Mouse (Mus musculus): ENCODE measurements around the gene Arhgap44. TPM values are rescaled to one million over a fixed set of nuclear protein-coding genes. Genes with fewer than 3 reads are reported as not detected.

Gene Arhgap44
- total RNA-seq, 2 experiments from 2014 or later: not detected

GRCm38 (mm10) chr11:65016754-65017153 is 146.0 kb downstream of the Arhgap44 start:
- no peak for ATAC-seq (replicated peaks; ENCODE audit: poor library complexity)

DNA sequence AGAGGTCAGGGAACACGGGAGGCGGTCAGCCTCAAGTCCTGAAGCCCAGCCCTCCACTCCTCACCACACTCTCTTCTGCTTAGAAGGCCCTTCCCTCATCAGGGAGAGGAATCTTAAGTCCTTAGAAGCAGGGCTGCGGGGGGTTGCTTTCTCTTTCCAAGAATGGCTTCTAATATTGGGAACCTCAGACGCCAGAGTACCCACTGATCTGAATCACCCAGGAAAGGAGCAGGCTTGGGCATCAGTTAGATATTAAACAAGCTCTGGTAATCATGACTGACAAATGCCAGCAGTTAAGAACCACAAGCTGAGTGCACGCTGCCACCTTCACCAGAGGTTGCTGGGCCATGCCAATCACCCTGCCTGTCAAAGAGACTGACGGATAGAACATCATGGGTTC is 148.9 kb downstream of the Arhgap44 start:
- no peak for ATAC-seq (replicated peaks; ENCODE audit: poor library complexity)

DNA sequence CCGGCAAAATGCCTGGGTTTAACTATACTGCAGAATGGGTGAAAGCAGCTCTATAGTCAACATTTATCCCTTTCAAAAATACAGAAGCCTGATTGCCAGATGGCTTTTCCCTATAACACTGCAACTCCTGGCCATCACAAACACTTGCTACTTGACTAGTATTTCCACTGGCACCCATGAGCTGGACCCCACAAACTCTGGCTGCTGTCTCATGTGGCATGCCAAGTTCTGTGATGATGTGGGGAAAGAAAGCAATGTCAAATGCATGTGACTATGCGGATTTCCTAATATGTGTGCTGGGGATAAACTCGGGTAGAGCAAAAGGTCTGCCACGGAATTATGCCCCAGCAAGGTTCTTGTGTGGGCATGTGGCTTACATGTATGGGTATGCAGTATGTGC is 156.7 kb downstream of the Arhgap44 start:
- no peak for ATAC-seq (replicated peaks; ENCODE audit: poor library complexity)

GRCm38 (mm10) chr11:65004836-65005235 is 157.9 kb downstream of the Arhgap44 start:
- ATAC-seq (replicated peaks; ENCODE audit: poor library complexity): no peak

- ATAC-seq (replicated peaks; ENCODE audit: poor library complexity): no peak
These were observed 159.2 kb downstream of the Arhgap44 start for GRCm38 (mm10) chr11:65003611-65004010.

DNA sequence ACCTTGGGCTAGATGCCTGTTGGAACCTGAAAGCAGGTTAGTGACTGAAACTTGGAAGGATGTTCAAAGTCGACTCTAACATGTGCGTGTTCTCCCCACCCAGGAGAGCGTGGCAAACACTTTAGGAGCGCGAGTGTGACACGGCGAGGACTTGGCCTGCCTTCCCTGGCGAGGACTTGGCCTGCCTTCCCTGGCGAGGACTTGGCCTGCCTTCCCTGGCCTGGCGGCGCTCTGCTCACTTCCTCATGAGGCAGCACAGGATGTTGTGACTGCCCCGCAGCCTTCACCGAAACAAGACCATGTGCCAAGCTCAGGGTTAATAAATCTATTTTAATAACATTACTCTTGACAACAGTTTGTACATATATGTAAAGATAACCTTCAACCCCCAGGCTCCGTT is 161.0 kb downstream of the Arhgap44 start:
- ATAC-seq (replicated peaks; ENCODE audit: poor library complexity): no peak

- ATAC-seq (replicated peaks; ENCODE audit: poor library complexity): no peak
These were observed 163.1 kb downstream of the Arhgap44 start for GRCm38 (mm10) chr11:64999685-65000084.

DNA sequence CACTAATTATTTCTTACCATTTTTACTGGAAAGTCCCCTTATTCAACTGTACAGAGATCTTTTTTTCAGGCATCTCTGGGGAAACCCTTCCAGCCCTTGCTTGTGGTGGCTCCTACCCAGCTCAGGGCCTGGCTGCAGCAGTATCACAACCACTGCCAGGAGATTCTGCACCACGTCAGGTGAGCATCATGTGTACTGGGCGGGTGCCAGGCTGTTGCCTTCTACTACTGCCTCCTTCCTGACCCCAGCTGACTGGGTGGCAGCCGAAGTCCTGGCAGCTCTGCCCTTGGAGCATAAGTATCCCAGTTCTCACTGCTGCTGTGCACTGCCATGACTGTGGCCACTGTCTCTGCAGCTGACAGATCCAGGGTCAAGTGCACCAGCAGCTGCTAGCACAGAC is 164.3 kb downstream of the Arhgap44 start:
- no peak for ATAC-seq (replicated peaks; ENCODE audit: poor library complexity)

DNA sequence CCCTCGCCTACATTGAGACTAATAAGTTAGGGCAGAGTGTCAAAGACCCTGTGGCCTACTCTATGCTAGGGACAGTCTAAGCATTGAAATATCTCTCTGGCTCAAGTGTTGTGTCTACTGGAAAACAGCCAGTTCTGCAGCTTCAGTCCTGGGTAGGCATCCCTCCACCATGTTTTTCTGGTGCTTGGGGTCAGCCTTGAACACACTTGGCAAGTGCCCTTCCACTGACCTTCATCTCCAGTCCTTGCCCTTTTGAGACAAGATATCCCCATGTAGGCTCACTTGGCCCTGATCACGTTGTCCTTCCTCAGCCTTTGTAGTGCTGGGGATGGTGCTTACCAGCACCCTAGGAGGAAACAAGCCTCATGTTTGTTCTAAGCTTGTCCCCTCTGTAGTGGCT is 174.2 kb downstream of the Arhgap44 start:
- no peak for ATAC-seq (replicated peaks; ENCODE audit: poor library complexity)

- no peak for ATAC-seq (replicated peaks; ENCODE audit: poor library complexity)
These were observed 183.3 kb downstream of the Arhgap44 start for GRCm38 (mm10) chr11:64979489-64979845.

DNA sequence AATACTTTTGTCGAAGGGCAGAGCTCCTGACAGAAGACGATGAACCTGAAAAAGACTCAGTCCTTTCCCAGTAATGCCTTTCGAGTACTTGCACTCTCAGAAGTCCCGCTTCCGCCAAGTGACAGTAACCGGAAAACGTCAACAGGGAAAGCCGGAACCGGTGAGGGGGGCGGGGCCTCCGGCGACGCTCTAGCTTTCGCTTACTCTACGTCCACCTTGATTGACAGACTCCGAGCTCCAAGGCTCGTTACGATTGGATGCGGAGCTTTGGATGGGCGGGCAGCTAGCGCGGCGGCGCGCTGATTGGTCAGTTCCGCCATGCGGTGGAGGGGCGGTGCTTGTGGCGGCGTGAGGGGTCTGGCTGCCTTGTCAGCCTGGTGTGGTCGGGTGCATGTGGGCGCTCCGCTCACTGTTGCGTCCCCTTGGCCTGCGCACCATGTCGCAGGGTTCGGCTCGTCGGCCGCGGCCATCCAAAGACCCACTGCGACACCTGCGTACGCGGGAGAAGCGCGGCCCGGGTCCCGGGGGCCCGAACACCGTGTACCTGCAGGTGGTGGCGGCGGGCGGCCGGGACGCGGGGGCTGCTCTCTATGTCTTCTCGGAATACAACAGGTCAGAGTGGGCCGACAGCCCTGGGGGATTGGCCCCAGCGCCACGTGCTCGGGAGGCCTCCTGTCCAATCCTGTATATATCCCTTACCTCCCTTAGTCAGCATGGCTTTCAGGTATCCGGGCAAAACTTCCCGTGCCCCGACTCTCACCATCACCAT is 183.9 kb downstream of the Arhgap44 start, which contains the start of gene Elac2:
Gene Elac2, plus strand, starts transcription at position 319 of the 769 bp plus-strand sequence.
- peak; percentile 99 for ATAC-seq (replicated peaks; ENCODE audit: poor library complexity)

- no peak for ATAC-seq (replicated peaks; ENCODE audit: poor library complexity)
These were observed 190.3 kb downstream of the Arhgap44 start for GRCm38 (mm10) chr11:64972418-64972817.

GRCm38 (mm10) chr11:64971471-64971988 is 191.2 kb downstream of the Arhgap44 start:
- ATAC-seq (replicated peaks; ENCODE audit: poor library complexity): no peak

- ATAC-seq (replicated peaks; ENCODE audit: poor library complexity): no peak
These were observed 193.8 kb downstream of the Arhgap44 start for GRCm38 (mm10) chr11:64968939-64969342.

DNA sequence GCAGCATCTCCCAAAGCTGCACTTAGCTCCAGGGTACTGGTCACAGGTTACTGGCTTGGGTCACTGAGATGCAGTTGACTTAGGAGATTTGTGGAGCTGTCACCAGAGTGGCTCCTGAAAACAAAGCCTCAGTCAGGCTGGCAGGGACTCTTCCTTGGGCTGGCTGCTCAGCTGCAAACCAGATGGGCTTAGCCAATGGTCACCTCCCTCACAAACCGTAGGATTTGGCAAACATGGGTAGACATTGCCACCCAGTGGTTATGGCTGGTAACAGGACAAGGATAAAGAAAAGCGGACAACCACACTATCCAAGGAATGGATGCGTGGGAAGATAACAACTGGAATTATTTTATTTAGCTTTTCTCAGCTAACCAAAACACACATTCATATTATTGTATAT is 194.3 kb downstream of the Arhgap44 start:
- peak; percentile 97 for ATAC-seq (replicated peaks; ENCODE audit: poor library complexity)

GRCm38 (mm10) chr11:64962629-64963028 is 200.1 kb downstream of the Arhgap44 start:
- no peak for ATAC-seq (replicated peaks; ENCODE audit: poor library complexity)

GRCm38 (mm10) chr11:64956962-64957729 is 205.6 kb downstream of the Arhgap44 start:
- ATAC-seq (replicated peaks; ENCODE audit: poor library complexity): no peak

Other genes starting within 250 kb of the Arhgap44 start
- gene Elac2, start 183.9 kb downstream of the Arhgap44 start, total RNA-seq (2015): 16.4 and 18.8 TPM in 2 replicates
- gene Elac2, start 183.9 kb downstream of the Arhgap44 start, total RNA-seq (2017): 35.3 and 39.2 TPM in 2 replicates
- not detected in 2 replicates for gene 1700086D15Rik, start 3.1 kb downstream of the Arhgap44 start, total RNA-seq (2015)
- not detected in 2 replicates for gene 1700086D15Rik, start 3.1 kb downstream of the Arhgap44 start, total RNA-seq (2017)
- not detected in 2 replicates for gene Myocd, start 107.0 kb upstream of the Arhgap44 start, total RNA-seq (2015)
- gene Myocd, start 107.0 kb upstream of the Arhgap44 start, total RNA-seq (2017): not detected in 2 replicates